Mouse (Mus musculus) MEL (cell line): ENCODE measurements around the gene Gm10031. TPM values are rescaled to one million over a fixed set of nuclear protein-coding genes. Genes with fewer than 3 reads are reported as not detected.

Experiments used
- DNase-seq: peaks from one replicate; pipeline ENCODE4 v3.0.0; 2011; ENCODE audit warnings: low read depth, low spot score
- H3K27ac ChIP-seq: 2 replicates; pipeline ENCODE4 v1.5.1; 2012; ENCODE audit warnings: low read depth, mild to moderate bottlenecking, control low read depth, low read length, moderate library complexity; ENCODE audit not compliant: control insufficient read depth
- H3K27me3 ChIP-seq, 2 experiments: fragments of 150-350 bp in 1 of 2; sonication (generic) in 1 of 2; 2 replicates each; pipeline ENCODE4 v1.6.1; 2012; ENCODE audit warnings: low read length in 2 of 2, mild to moderate bottlenecking in 2 of 2, improper control_type of control experiment in 1 of 2, moderate library complexity in 1 of 2; ENCODE audit not compliant: insufficient read depth in 2 of 2, control insufficient read depth in 1 of 2
- H3K36me3 ChIP-seq, 2 experiments: 2 replicates each; pipeline ENCODE4 v1.6.1; 2012 to 2014; ENCODE audit warnings: low read length in 2 of 2, improper control_type of control experiment in 1 of 2, inconsistent platforms in 1 of 2, mild to moderate bottlenecking in 1 of 2; ENCODE audit not compliant: insufficient read depth in 2 of 2, control insufficient read depth in 1 of 2
- H3K4me1 ChIP-seq, 2 experiments: fragments of 150-350 bp in 1 of 2; sonication (generic) in 1 of 2; 2 replicates each; pipeline ENCODE4 v1.6.1; 2012; ENCODE audit warnings: low read length in 2 of 2, improper control_type of control experiment in 1 of 2, mild to moderate bottlenecking in 1 of 2; ENCODE audit not compliant: insufficient read depth in 2 of 2, control insufficient read depth in 1 of 2
- H3K4me3 ChIP-seq, 2 experiments: fragments of 150-350 bp in 1 of 2; sonication (generic) in 1 of 2; 2 replicates each; pipeline ENCODE4 v1.5.1; 2012; ENCODE audit warnings: low read depth in 2 of 2, low read length in 2 of 2, mild to moderate bottlenecking in 2 of 2, moderate library complexity in 2 of 2, control low read depth in 1 of 2, improper control_type of control experiment in 1 of 2; ENCODE audit not compliant: control insufficient read depth in 1 of 2, insufficient read depth in 1 of 2
- H3K79me2 ChIP-seq: 2 replicates; pipeline ENCODE4 v1.6.1; 2012; ENCODE audit warnings: mild to moderate bottlenecking, low read length, moderate library complexity; ENCODE audit not compliant: control insufficient read depth, poor library complexity, insufficient read depth
- H3K9ac ChIP-seq: 2 replicates; pipeline ENCODE4 v1.6.1; 2012; ENCODE audit warnings: low read depth, mild to moderate bottlenecking, control low read depth, low read length, moderate library complexity; ENCODE audit not compliant: control insufficient read depth, poor library complexity, severe bottlenecking
- H3K9me3 ChIP-seq: fragments of 150-350 bp; sonication (generic); replicated peaks from 2 replicates; pipeline ENCODE4 v1.6.1; 2012; ENCODE audit warnings: mild to moderate bottlenecking, low read length, improper control_type of control experiment, moderate library complexity; ENCODE audit not compliant: insufficient read depth
- CHD1 ChIP-seq: IDR thresholded peaks from 2 replicates; pipeline ENCODE4 v1.6.1; 2012; ENCODE audit warnings: low read depth, mild to moderate bottlenecking, inconsistent platforms, low read length, improper control_type of control experiment
- CHD2 ChIP-seq: IDR thresholded peaks from 2 replicates; pipeline ENCODE4 v1.6.1; 2011; ENCODE audit warnings: low read length, improper control_type of control experiment
- CTCF ChIP-seq, 3 experiments: IDR thresholded peaks in 2 of 3; conservative IDR thresholded peaks in 1 of 3; 2 replicates each; pipeline ENCODE4 v1.5.1; 2011 to 2012; ENCODE audit warnings: low read length in 3 of 3, low read depth in 2 of 3, mild to moderate bottlenecking in 2 of 3, improper control_type of control experiment in 1 of 3, inconsistent platforms in 1 of 3, mixed read lengths in 1 of 3, moderate library complexity in 1 of 3; ENCODE audit not compliant: control insufficient read depth in 1 of 3, insufficient read depth in 1 of 3, poor library complexity in 1 of 3, severe bottlenecking in 1 of 3
- ELF1 ChIP-seq: IDR thresholded peaks from 2 replicates; pipeline ENCODE4 v1.6.1; 2014; ENCODE audit warnings: low read depth, mild to moderate bottlenecking, inconsistent platforms, low read length, improper control_type of control experiment, moderate library complexity
- EP300 ChIP-seq, 2 experiments: IDR thresholded peaks; 2 replicates each; pipeline ENCODE4 v1.6.1; 2011; ENCODE audit warnings: improper control_type of control experiment in 2 of 2, low read length in 2 of 2, low read depth in 1 of 2, mild to moderate bottlenecking in 1 of 2
- ETS1 ChIP-seq: IDR thresholded peaks from 2 replicates; pipeline ENCODE4 v1.6.1; 2012; ENCODE audit warnings: low read depth, mild to moderate bottlenecking, inconsistent platforms, low read length, improper control_type of control experiment, moderate library complexity
- GATA1 ChIP-seq: IDR thresholded peaks from 2 replicates; pipeline ENCODE4 v1.6.1; 2011; ENCODE audit warnings: low read depth, low read length, improper control_type of control experiment
- JUND ChIP-seq: IDR thresholded peaks from 2 replicates; pipeline ENCODE4 v1.6.1; 2011; ENCODE audit warnings: low read depth, mild to moderate bottlenecking, improper control_type of control experiment, low read length
- KAT2A ChIP-seq: conservative IDR thresholded peaks from 2 replicates; pipeline ENCODE4 v1.6.1; 2012; ENCODE audit warnings: low read depth, low read length, improper control_type of control experiment, inconsistent platforms
- MAX ChIP-seq: IDR thresholded peaks from 2 replicates; pipeline ENCODE4 v1.6.1; 2011; ENCODE audit warnings: low read length, improper control_type of control experiment
- MEF2A ChIP-seq: IDR thresholded peaks from 2 replicates; pipeline ENCODE4 v1.6.1; 2014; ENCODE audit warnings: low read depth, mild to moderate bottlenecking, inconsistent platforms, low read length, improper control_type of control experiment; ENCODE audit not compliant: poor library complexity, insufficient replicate concordance, severe bottlenecking; ENCODE audit errors: extremely low read depth
- MYC ChIP-seq: IDR thresholded peaks from 2 replicates; pipeline ENCODE4 v1.6.1; 2011; ENCODE audit warnings: low read depth, mild to moderate bottlenecking, low read length, improper control_type of control experiment, moderate library complexity
- NRF1 ChIP-seq: IDR thresholded peaks from 2 replicates; pipeline ENCODE4 v1.6.1; 2014; ENCODE audit warnings: low read depth, mild to moderate bottlenecking, inconsistent platforms, low read length, improper control_type of control experiment, moderate library complexity; ENCODE audit not compliant: poor library complexity, insufficient read depth, severe bottlenecking
- POLR2A ChIP-seq, 2 experiments: IDR thresholded peaks; 2 replicates each; pipeline ENCODE4 v1.6.1; 2011 to 2012; ENCODE audit warnings: low read length in 2 of 2, mild to moderate bottlenecking in 2 of 2, control low read depth in 1 of 2, improper control_type of control experiment in 1 of 2, low read depth in 1 of 2, moderate library complexity in 1 of 2; ENCODE audit not compliant: control insufficient read depth in 1 of 2, insufficient read depth in 1 of 2, poor library complexity in 1 of 2
- POLR2AphosphoS2 ChIP-seq: IDR thresholded peaks from 2 replicates; pipeline ENCODE4 v1.6.1; 2011; ENCODE audit warnings: low read length, improper control_type of control experiment
- POLR2AphosphoS5 ChIP-seq: IDR thresholded peaks from 2 replicates; pipeline ENCODE4 v1.6.1; 2012; ENCODE audit warnings: low read depth, borderline replicate concordance, mild to moderate bottlenecking, inconsistent platforms, low read length, moderate library complexity, mixed read lengths
- RAD21 ChIP-seq: IDR thresholded peaks from 2 replicates; pipeline ENCODE4 v1.6.1; 2011; ENCODE audit warnings: mild to moderate bottlenecking, low read depth, low read length, improper control_type of control experiment
- SMC3 ChIP-seq: IDR thresholded peaks from 2 replicates; pipeline ENCODE4 v1.6.1; 2011; ENCODE audit warnings: low read depth, low read length, improper control_type of control experiment
- TAL1 ChIP-seq: IDR thresholded peaks from 2 replicates; pipeline ENCODE4 v1.6.1; 2012; ENCODE audit warnings: mild to moderate bottlenecking, inconsistent platforms, low read length, moderate library complexity, mixed read lengths
- TCF12 ChIP-seq: IDR thresholded peaks from 2 replicates; pipeline ENCODE4 v1.6.1; 2014; ENCODE audit warnings: low read depth, mild to moderate bottlenecking, inconsistent platforms, low read length, improper control_type of control experiment, moderate library complexity
- ZC3H11A ChIP-seq: IDR thresholded peaks from 2 replicates; pipeline ENCODE4 v1.6.1; 2012; ENCODE audit warnings: low read depth, mild to moderate bottlenecking, inconsistent platforms, low read length, improper control_type of control experiment
- ZNF384 ChIP-seq: IDR thresholded peaks from 2 replicates; pipeline ENCODE4 v1.6.1; 2012; ENCODE audit warnings: low read depth, mild to moderate bottlenecking, inconsistent platforms, low read length, improper control_type of control experiment
- polyA plus RNA-seq, 2 experiments: library from polyadenylated mRNA; stranded (reverse) in 1 of 2; unstranded in 1 of 2; fragments of >175 nt in 1 of 2; fragments of >200 nt in 1 of 2; gene quantifications; 2 replicates each; pipeline versions ENCODE4 v1.2.1 to v1.2.4; 2012; ENCODE audit warnings: low replicate concordance in 2 of 2, low read depth in 1 of 2; ENCODE audit not compliant: insufficient read length in 2 of 2, insufficient read depth in 1 of 2, missing spikeins in 1 of 2
- total RNA-seq: library from RNA; depleted of rRNA; stranded (reverse); fragments of 300-350 nt; gene quantifications from 2 replicates; pipeline ENCODE4 v1.2.3, GENCODE M21; 2012

Gm10031 gene
- total and polyA plus RNA-seq, 3 experiments = 10.6 to 15.8 TPM; not detected in 1

DNA sequence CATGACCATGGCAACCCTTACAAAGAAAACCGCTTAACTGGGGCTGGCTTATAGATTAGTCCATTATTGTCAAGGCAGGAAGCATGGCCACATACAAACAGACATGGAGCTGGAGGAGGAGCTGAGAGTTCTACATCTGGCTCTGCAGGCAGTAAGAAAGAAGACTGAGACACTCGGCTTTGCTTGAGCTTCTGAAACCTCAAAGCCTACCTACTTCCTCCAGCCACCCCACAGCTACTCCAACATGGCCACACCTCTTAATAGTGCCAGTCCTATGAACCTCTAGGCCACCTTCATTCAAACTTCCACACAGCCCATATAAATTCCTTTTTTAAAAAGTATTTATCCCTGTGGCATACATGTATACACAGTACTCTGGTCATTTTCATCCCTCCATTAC lies 13.2 kb downstream of the Gm10031 start:
- Histone ChIP-seq H3K4me1 (peaks cover 2 to 16% of the 10 kb centered on the region in 2 experiments; a peak in 3 of 4 replicates), H3K79me2 (no peaks in the 10 kb centered on the region), H3K27ac (no peak overlapping the region), H3K9me3 (no peaks in the 10 kb centered on the region)
- no peak for DNase-seq
- no peak for TF ChIP-seq MAX
- no peak for TF ChIP-seq NRF1
- TF ChIP-seq ETS1 = no peak
- no peak for TF ChIP-seq POLR2AphosphoS2
- no peak for TF ChIP-seq CHD1
- no peak for TF ChIP-seq CHD2
- TF ChIP-seq TCF12 = no peak
- no peak for TF ChIP-seq ZNF384
- TF ChIP-seq KAT2A = no peak
- TF ChIP-seq, all 39 proteins: peak for 0
- no peak overlapping the region for H3K4me3 ChIP-seq
- no peak overlapping the region for H3K9ac ChIP-seq
- H3K27me3 ChIP-seq = no peaks in the 10 kb centered on the region
- H3K36me3 ChIP-seq = peaks cover 0 to 6% of the 10 kb centered on the region in 2 experiments; a peak in 2 of 4 replicates

DNA sequence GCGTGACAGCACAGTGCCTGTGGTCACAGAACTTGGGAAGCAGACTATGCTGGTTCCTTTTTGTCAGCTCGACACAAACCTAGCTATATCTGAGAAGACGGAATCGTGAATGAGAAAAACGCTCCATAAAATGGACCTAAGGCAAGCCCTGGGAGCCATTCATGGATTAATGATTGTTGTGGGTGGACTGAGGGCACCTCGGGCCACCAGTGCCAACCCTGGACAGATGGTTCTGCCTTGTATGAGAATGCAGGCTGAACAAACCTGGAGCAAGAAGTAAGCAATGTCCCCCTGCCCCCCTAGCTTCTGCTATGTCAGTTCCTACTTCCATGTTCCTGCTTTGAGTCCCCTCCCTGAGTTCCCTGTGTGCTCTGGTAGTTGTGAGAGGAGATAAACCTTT lies 13.9 kb downstream of the Gm10031 start:
- no peaks in the 10 kb centered on the region for H3K9me3 ChIP-seq
- DNase-seq = no peak
- peaks cover 0 to 5% of the 10 kb centered on the region in 2 experiments; a peak in 2 of 4 replicates for H3K36me3 ChIP-seq
- no peaks in the 10 kb centered on the region for H3K27me3 ChIP-seq
- TF ChIP-seq EP300 (IDR thresholded peaks at IDR 0.05; ENCODE audit: low read depth in 1 of 2, low read length in 2 of 2) (no peak), ETS1 (no peak), KAT2A (no peak), MEF2A (no peak), MAX (no peak), JUND (no peak)
- no peak overlapping the region for H3K27ac ChIP-seq
- no peaks in the 10 kb centered on the region for H3K79me2 ChIP-seq
- H3K4me3 ChIP-seq = no peak overlapping the region
- peaks cover 2 to 14% of the 10 kb centered on the region in 2 experiments; a peak in 3 of 4 replicates for H3K4me1 ChIP-seq
- H3K9ac ChIP-seq = no peak overlapping the region

- Histone ChIP-seq H3K4me3 (no peak overlapping the region), H3K27ac (no peak overlapping the region), H3K79me2 (no peaks in the 10 kb centered on the region), H3K27me3 (no peaks in the 10 kb centered on the region), H3K36me3 (peaks cover 0 to 2% of the 10 kb centered on the region in 2 experiments; a peak in 2 of 4 replicates), H3K9me3 (no peaks in the 10 kb centered on the region), H3K4me1 (peaks cover under 1 to 11% of the 10 kb centered on the region in 2 experiments; a peak in 3 of 4 replicates), H3K9ac (no peak overlapping the region)
- peak; percentile 49 for DNase-seq
- no peak for TF ChIP-seq TCF12
- TF ChIP-seq SMC3 = peak; percentile 61
- TF ChIP-seq RAD21 = peak; percentile 53
- no peak for TF ChIP-seq ELF1
- TF ChIP-seq MYC = peak; percentile 53; the same call in 1 of the 2 replicates
- TF ChIP-seq ZC3H11A = peak; percentile 55
- no peak for TF ChIP-seq POLR2AphosphoS5
- TF ChIP-seq POLR2A (IDR thresholded peaks at IDR 0.05; ENCODE audit: control insufficient read depth in 1 of 2, insufficient read depth in 1 of 2, low read depth in 1 of 2, low read length in 2 of 2, poor library complexity in 1 of 2) = no peak
- no peak for TF ChIP-seq GATA1
- no peak for TF ChIP-seq TAL1
- TF ChIP-seq CTCF (IDR thresholded peaks at IDR 0.05 in 2 of 3, conservative IDR thresholded peaks at IDR 0.05 in 1 of 3; ENCODE audit: control insufficient read depth in 1 of 3, insufficient read depth in 1 of 3, low read depth in 2 of 3, low read length in 3 of 3, poor library complexity in 1 of 3, severe bottlenecking in 1 of 3) = peak; percentile 19 to 59 (median 34); a peak in 5 of 6 replicates
These were observed 14.6 kb downstream of the Gm10031 start for GRCm38 (mm10) chr1:156538382-156538781.
